Comparison of ENCODE assay signal across 12 mouse cellular contexts in the genomic region with DNA sequence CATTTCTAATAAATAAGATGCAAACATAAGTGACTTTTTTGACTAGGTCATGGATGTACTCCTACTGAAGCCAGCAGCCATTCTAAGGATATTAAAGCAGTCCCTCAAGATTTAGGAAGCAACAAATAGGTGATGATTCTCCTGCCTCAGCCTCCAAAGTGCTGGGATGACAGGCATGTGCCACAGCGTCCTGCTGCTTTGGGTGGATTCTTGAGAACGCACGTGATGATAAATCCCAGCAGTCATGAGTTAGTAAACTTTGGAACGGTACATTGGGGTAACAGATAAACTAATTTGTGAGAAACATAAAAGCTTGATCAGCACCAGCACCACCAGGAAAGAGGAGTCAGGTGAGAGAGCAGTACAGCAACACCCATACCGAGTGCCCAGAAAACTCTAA.
"Had no signal": no experiment of that assay in that cellular context is flagged by ENCODE, and none has a peak within 500 bp of the region (broad histone marks: within the 10 kb centered on the region; RNA-seq: fewer than 3 reads in every experiment).

No protein-coding gene starts in this region.

- H3K9me3 ChIP-seq: megakaryocyte, embryonic 14.5 days; midbrain, embryonic 12.5 days; neural tube, embryonic 12.5 days; stomach, embryonic 15.5 days had no signal

- H3K4me1 ChIP-seq: megakaryocyte, embryonic 14.5 days had no signal

- H3K4me2 ChIP-seq: lung, embryonic 14.5 days; midbrain, embryonic 12.5 days; neural tube, embryonic 12.5 days; stomach, embryonic 15.5 days had no signal

- DNase-seq: midbrain, embryonic 14.5 days; right cerebral cortex, postnatal 14 days; thymus, adult 2 months; thymus, postnatal 25 days; thymus, postnatal 4 days had no signal

- H3K27ac ChIP-seq: macrophage; midbrain, embryonic 12.5 days; neural tube, embryonic 12.5 days; stomach, embryonic 15.5 days; stomach, postnatal 0 days had no signal

- H3K27me3 ChIP-seq: midbrain, embryonic 12.5 days; neural tube, embryonic 12.5 days; stomach, embryonic 15.5 days had no signal

- H3K4me3 ChIP-seq: megakaryocyte, embryonic 14.5 days; midbrain, embryonic 12.5 days; neural tube, embryonic 12.5 days; stomach, embryonic 15.5 days had no signal

- H3K9ac ChIP-seq: lung, embryonic 14.5 days; midbrain, embryonic 12.5 days; neural tube, embryonic 12.5 days; stomach, embryonic 15.5 days had no signal
